Mouse (Mus musculus) thymus, adult 2 months (tissue): ENCODE results near the gene Nckap5.

ENCODE experiments used
- CTCF ChIP-seq: fragments of 200-500 bp; IDR thresholded peaks from 2 replicates; pipeline ENCODE4 v1.5.1; 2012; ENCODE audit warnings: mild to moderate bottlenecking, control low read depth, low read length, moderate library complexity, borderline replicate concordance; ENCODE audit not compliant: control insufficient read depth, poor library complexity, insufficient read depth; ENCODE audit errors: extremely low read depth
- POLR2A ChIP-seq: fragments of 200-500 bp; IDR thresholded peaks from 2 replicates; pipeline ENCODE4 v1.6.1; 2012; ENCODE audit warnings: mild to moderate bottlenecking, low read length, control low read depth, moderate library complexity; ENCODE audit not compliant: control insufficient read depth, poor library complexity, insufficient read depth; ENCODE audit errors: extremely low read depth

DNA sequence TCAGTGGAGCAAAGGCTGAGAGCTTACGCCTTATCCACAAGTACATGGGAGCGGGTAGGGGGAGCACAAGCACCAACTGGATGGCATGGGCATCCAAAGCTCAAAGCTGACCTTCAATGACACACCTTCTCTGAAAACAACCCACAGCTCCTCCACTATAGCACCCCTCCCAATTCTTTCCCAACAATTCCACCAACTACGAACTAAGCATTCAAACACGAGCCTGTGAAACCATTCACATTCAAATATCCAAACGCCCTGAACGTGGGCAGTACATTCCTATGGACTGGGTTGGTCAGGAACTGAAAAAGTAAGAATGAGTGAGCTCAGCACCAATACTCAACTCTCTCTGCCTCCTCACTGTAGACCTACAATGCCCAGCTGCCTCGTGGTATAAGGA lies 646.8 kb downstream of the Nckap5 start:
- TF ChIP-seq CTCF (no peak), POLR2A (no peak)
